Mouse (Mus musculus) liver, adult (tissue): Measurements from ENCODE around the gene Ret.

Source experiments
- GATA4 ChIP-seq: IDR thresholded peaks from 2 replicates; pipeline ENCODE4 v1.6.1; 2014; ENCODE audit warnings: mild to moderate bottlenecking, low read length; ENCODE audit not compliant: insufficient replicate concordance

The Ret gene

DNA sequence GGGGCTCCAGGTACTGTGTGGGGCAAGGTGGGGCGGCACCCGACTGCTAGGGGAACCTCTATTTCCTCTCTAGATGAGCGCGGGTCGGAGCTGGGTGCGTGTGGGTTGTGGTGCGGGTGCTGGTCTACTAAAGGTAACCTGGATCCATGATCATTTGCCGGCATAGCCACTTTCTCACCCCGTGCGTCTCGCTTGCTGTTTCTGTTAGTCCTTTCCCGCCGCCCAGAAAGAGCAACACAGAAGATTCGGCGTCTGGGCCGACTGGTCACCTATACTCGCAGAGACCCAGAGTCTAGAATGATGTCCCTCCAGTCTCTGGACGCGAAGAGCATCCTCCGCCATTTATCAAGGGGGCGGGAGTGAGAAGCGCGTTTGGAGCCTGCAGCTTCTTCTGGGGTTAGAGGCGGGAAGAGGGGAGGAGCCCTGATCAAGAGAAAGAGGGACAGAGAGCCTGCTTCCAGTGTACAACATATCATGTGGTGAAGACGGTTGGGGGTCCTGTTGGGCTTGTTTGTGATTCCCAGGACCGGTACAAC is at the start of gene Ret:
Gene Ret, minus strand, starts transcription at position 279 of the 536 bp plus-strand sequence.
- TF ChIP-seq GATA4 = no peak

DNA sequence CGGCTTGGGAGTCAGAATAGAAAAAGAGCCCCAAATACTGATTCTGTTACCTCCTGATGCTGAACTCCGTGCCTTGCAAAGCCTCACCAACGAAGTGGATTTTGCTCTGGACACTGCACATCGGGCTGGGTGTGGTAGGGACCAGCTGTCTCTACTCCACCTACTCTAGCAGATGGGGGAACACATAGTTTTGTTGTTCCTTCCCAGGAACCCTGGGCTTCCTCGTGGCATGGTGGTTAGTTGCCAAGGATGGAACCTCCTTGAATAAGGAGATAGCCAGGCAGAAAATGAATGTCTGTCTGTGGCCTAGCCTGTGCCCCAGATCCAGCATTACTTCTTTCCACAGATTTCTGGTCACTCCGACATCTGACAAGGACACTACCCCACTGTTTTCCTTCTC is 49.6 kb upstream of the Ret start:
- no peak for TF ChIP-seq GATA4

- no peak for TF ChIP-seq GATA4
Measured at GRCm38 (mm10) chr6:118244106-118244505, 46.6 kb upstream of the Ret start.

DNA sequence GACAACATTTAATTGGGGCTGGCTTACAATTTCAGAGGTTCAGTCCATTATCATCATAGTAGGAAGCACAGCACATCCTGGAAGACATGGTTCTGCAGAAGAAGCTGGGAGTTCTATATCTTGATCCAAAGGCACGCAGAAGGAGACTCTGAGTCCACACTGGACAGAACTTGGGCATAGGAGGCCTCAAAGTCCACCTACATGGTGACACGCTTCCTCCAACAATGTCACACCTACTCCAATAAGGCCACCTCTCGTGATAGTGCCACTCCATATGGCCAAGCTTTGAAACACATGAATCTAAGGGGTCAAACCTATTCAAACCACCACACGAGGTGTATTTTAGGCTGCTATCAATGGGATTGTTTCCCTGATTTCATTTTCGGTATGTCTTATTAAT is 45.4 kb upstream of the Ret start:
- no peak for TF ChIP-seq GATA4

DNA sequence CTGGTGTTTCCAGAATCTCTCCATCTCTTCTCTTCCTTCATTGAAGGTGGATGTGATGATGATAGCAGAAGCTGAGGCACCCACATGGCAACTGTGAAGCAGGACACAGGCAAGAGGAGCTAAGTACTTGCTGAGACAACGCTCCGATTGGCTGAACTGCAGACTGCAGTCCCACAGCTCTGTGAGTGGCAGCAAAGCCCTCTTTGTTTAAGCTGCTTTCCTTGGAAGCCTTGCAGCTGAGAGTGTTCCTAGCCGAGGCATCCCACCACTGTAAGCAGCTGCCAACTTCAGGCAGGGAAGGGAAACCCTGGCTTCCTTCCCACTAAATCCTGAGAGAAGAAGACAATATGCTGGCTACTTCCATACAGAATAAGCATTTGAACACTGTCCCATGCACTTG is 28.6 kb upstream of the Ret start:
- no peak for TF ChIP-seq GATA4

DNA sequence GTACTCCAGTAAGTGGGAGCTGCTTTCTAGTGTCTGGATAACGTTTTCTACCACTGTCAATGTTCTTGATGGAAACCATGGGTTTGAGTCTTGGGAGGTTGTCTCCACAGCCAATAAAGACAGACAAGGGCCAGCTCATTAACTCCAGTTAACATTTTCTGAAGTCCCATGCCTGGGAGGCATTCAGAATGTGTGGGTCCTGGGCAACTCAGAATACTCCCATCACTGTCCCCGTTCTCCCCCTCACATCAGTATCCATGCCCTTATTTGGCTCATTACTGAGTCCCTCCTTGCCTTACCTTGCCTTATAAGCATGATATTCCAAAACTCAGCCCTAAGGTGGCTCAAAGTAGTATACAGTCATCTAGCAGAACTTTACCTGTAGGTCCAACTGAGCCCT is 25.0 kb upstream of the Ret start:
- no peak for TF ChIP-seq GATA4

DNA sequence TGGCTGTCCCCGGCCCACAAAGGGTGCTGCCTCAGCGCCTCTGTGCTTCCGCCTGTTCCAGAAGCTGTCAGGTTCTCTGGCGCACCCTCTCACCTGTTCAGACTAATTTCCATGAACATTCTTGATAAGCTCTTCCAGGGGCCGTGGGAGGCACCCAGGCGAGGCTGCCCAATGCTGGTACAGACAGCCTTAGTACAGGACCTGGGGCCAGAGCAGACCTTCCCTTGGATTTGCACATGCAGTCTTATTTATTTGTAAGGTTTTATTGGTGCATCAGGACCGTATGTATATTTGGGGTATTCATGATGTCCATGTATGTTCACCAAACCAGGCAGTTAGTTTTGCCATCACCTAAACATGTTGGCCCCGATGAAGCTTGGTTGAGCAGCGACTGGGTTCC is 18.2 kb upstream of the Ret start:
- TF ChIP-seq GATA4 = no peak

- TF ChIP-seq GATA4 = no peak
Measured at GRCm38 (mm10) chr6:118208326-118208725, 10.8 kb upstream of the Ret start.

GRCm38 (mm10) chr6:118206386-118206785 is 8.9 kb upstream of the Ret start:
- TF ChIP-seq GATA4 = no peak

- TF ChIP-seq GATA4 = no peak
Measured at GRCm38 (mm10) chr6:118205176-118205890, 7.8 kb upstream of the Ret start.

GRCm38 (mm10) chr6:118204112-118204511 is 6.6 kb upstream of the Ret start:
- no peak for TF ChIP-seq GATA4

GRCm38 (mm10) chr6:118196751-118197439 is 623 bp downstream of the Ret start:
- TF ChIP-seq GATA4 = no peak

- TF ChIP-seq GATA4 = no peak
Measured at GRCm38 (mm10) chr6:118195108-118195507, 2.4 kb downstream of the Ret start.

DNA sequence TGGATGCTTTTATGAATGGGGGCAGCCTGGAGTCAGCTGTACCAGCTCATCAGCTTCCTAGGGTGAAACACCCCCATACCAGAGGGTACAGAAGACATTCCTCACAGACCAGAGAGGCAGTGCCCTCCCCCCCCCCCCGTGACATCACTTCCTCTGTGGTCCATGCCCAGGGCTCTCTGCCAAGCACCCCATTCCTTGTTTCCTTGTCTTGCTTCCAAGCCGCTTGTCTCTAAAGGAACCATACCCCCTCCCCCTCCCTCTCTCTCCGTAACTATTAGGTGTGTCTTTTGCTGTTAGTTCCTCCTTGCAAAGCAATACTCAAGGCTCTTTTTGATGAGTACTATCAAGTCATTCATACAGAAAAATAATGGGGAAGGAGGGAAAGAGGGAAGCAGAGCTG is 4.6 kb downstream of the Ret start:
- TF ChIP-seq GATA4 = no peak

- TF ChIP-seq GATA4 = no peak
Measured at GRCm38 (mm10) chr6:118192199-118192598, 5.3 kb downstream of the Ret start.

DNA sequence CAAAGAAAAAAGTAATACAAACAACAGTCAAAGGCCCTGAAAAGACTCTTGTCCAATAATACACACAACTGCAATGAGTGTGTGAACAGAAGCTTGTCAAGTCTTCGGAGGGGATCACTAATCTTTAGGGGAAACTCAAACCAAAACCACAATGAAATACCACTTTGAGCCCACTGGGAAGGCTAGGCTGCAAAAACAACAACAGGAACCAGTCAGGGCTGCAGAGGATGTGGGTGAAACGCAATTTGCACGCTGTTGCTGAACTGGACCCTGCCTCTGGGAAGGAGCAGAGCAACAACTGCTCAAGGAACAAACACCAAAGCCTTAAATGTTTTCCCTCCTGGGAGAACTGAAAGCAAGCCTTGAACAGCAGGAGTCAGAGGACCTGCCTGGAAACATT is 7.8 kb downstream of the Ret start:
- no peak for TF ChIP-seq GATA4
